Mouse (Mus musculus) erythroblast, embryonic 14.5 days (primary cell): ENCODE results near the gene Epo. TPM values are rescaled to one million over a fixed set of nuclear protein-coding genes. Genes with fewer than 3 reads are reported as not detected.

Experiments
- H3K27me3 ChIP-seq: 2 replicates; pipeline ENCODE4 v1.6.1; 2012; ENCODE audit warnings: inconsistent platforms; ENCODE audit not compliant: control insufficient read depth
- H3K36me3 ChIP-seq: 2 replicates; pipeline ENCODE4 v1.6.1; 2012; ENCODE audit warnings: mild to moderate bottlenecking, inconsistent platforms; ENCODE audit not compliant: control insufficient read depth
- H3K4me1 ChIP-seq: 2 replicates; pipeline ENCODE4 v1.6.1; 2012; ENCODE audit warnings: inconsistent platforms; ENCODE audit not compliant: control insufficient read depth
- H3K4me3 ChIP-seq: replicated peaks from 2 replicates; pipeline ENCODE3; 2012; ENCODE audit warnings: moderate library complexity, mild to moderate bottlenecking, inconsistent platforms
- H3K9me3 ChIP-seq: 2 replicates; pipeline ENCODE4 v1.6.1; 2012; ENCODE audit warnings: low read length, inconsistent platforms, mixed read lengths; ENCODE audit not compliant: control insufficient read depth
- GATA1 ChIP-seq: IDR thresholded peaks from 2 replicates; pipeline ENCODE4 v1.6.1; 2012; ENCODE audit warnings: low read length, inconsistent platforms, mixed read lengths
- TAL1 ChIP-seq: IDR thresholded peaks from 3 replicates; pipeline ENCODE4 v1.6.1; 2012; ENCODE audit warnings: low read length, inconsistent platforms, mixed read lengths
- polyA plus RNA-seq: library from polyadenylated mRNA; stranded (reverse); fragments of >175 nt; gene quantifications from 2 replicates; pipeline ENCODE4 v1.2.3, GENCODE M21; 2012

Gene Epo
- polyA plus RNA-seq, 1 experiment: not detected

- Histone ChIP-seq H3K4me3 (no peak overlapping the region), H3K9me3 (no peaks in the 10 kb centered on the region; the same call in 1 of the 2 replicates), H3K36me3 (peaks cover 20% of the 10 kb centered on the region), H3K27me3 (no peaks in the 10 kb centered on the region), H3K4me1 (peaks cover 59% of the 10 kb centered on the region)
- TF ChIP-seq TAL1: no peak
Measured at GRCm38 (mm10) chr5:137568223-137568798, 35.3 kb upstream of the Epo start.

GRCm38 (mm10) chr5:137566416-137566815 lies 33.4 kb upstream of the Epo start:
- H3K27me3 ChIP-seq: peaks cover 8% of the 10 kb centered on the region
- TF ChIP-seq GATA1 (no peak), TAL1 (no peak)
- no peak overlapping the region for H3K4me3 ChIP-seq

GRCm38 (mm10) chr5:137565744-137566143 lies 32.7 kb upstream of the Epo start:
- peaks cover 13% of the 10 kb centered on the region for H3K27me3 ChIP-seq
- H3K4me1 ChIP-seq: peaks cover 35% of the 10 kb centered on the region
- H3K4me3 ChIP-seq: no peak overlapping the region
- no peak for TF ChIP-seq TAL1
- TF ChIP-seq GATA1: no peak
- H3K9me3 ChIP-seq: no peaks in the 10 kb centered on the region; the same call in 1 of the 2 replicates
- no peaks in the 10 kb centered on the region for H3K36me3 ChIP-seq

More at GRCm38 (mm10) chr5:137566416-137566815, 33.4 kb upstream of the Epo start:
- H3K36me3 ChIP-seq: peaks cover 4% of the 10 kb centered on the region
- H3K4me1 ChIP-seq: peaks cover 42% of the 10 kb centered on the region
- no peaks in the 10 kb centered on the region; the same call in 1 of the 2 replicates for H3K9me3 ChIP-seq

- H3K27me3 ChIP-seq: peaks cover 39% of the 10 kb centered on the region
- H3K9me3 ChIP-seq: no peaks in the 10 kb centered on the region
- TF ChIP-seq GATA1 (no peak), TAL1 (no peak)
- H3K4me1 ChIP-seq: peaks cover 7% of the 10 kb centered on the region
- no peak overlapping the region for H3K4me3 ChIP-seq
- H3K36me3 ChIP-seq: no peaks in the 10 kb centered on the region
Measured at GRCm38 (mm10) chr5:137562965-137563364, 29.9 kb upstream of the Epo start.

GRCm38 (mm10) chr5:137561556-137561955 lies 28.5 kb upstream of the Epo start:
- Histone ChIP-seq H3K9me3 (no peaks in the 10 kb centered on the region), H3K4me3 (no peak overlapping the region), H3K36me3 (no peaks in the 10 kb centered on the region), H3K27me3 (peaks cover 42% of the 10 kb centered on the region), H3K4me1 (no peaks in the 10 kb centered on the region)
- TF ChIP-seq GATA1: no peak
- no peak for TF ChIP-seq TAL1

GRCm38 (mm10) chr5:137553898-137554297 lies 20.9 kb upstream of the Epo start:
- H3K27me3 ChIP-seq: peaks cover 66% of the 10 kb centered on the region
- H3K9me3 ChIP-seq: peaks cover 7% of the 10 kb centered on the region
- H3K4me3 ChIP-seq: no peak overlapping the region
- TF ChIP-seq TAL1 (no peak), GATA1 (no peak)
- peaks cover 6% of the 10 kb centered on the region for H3K4me1 ChIP-seq
- H3K36me3 ChIP-seq: no peaks in the 10 kb centered on the region

- TF ChIP-seq GATA1 (no peak), TAL1 (no peak)
- Histone ChIP-seq H3K27me3 (peaks cover 63% of the 10 kb centered on the region), H3K36me3 (no peaks in the 10 kb centered on the region), H3K4me3 (no peak within 1 kb of the TSS), H3K9me3 (peaks cover 7% of the 10 kb centered on the region), H3K4me1 (peaks cover 6% of the 10 kb centered on the region)
Measured at GRCm38 (mm10) chr5:137553411-137553837, 20.4 kb upstream of the Epo start, which contains the start of gene Actl6b. Gene Actl6b (plus strand): TSS chr5:137553517.

- no peak overlapping the region for H3K4me3 ChIP-seq
- H3K9me3 ChIP-seq: peaks cover 7% of the 10 kb centered on the region
- H3K27me3 ChIP-seq: peaks cover 58% of the 10 kb centered on the region
- no peaks in the 10 kb centered on the region for H3K36me3 ChIP-seq
- peaks cover 6% of the 10 kb centered on the region for H3K4me1 ChIP-seq
- no peak for TF ChIP-seq GATA1
- TF ChIP-seq TAL1: no peak
Measured at GRCm38 (mm10) chr5:137553000-137553399, 20.0 kb upstream of the Epo start.

GRCm38 (mm10) chr5:137551119-137551518 lies 18.1 kb upstream of the Epo start:
- peaks cover 5% of the 10 kb centered on the region for H3K9me3 ChIP-seq

More at GRCm38 (mm10) chr5:137551119-137551518, 18.1 kb upstream of the Epo start:
- TF ChIP-seq TAL1 (no peak), GATA1 (no peak)
- no peaks in the 10 kb centered on the region for H3K36me3 ChIP-seq
- no peak overlapping the region for H3K4me3 ChIP-seq
- H3K4me1 ChIP-seq: peaks cover 6% of the 10 kb centered on the region
- H3K27me3 ChIP-seq: peaks cover 53% of the 10 kb centered on the region
